Mouse (Mus musculus) spleen, adult 2 months (tissue): ENCODE data around the gene Olfr869.

ENCODE experiments used
- CTCF ChIP-seq: fragments of 200-500 bp; IDR thresholded peaks from 2 replicates; pipeline ENCODE4 v1.5.1; 2011; ENCODE audit warnings: mild to moderate bottlenecking, inconsistent platforms; ENCODE audit not compliant: insufficient read depth, insufficient read length, insufficient replicate concordance; ENCODE audit errors: extremely low read depth
- POLR2A ChIP-seq: fragments of 200-500 bp; IDR thresholded peaks from 2 replicates; pipeline ENCODE4 v1.6.1; 2011; ENCODE audit warnings: low read depth, low read length, inconsistent platforms

DNA sequence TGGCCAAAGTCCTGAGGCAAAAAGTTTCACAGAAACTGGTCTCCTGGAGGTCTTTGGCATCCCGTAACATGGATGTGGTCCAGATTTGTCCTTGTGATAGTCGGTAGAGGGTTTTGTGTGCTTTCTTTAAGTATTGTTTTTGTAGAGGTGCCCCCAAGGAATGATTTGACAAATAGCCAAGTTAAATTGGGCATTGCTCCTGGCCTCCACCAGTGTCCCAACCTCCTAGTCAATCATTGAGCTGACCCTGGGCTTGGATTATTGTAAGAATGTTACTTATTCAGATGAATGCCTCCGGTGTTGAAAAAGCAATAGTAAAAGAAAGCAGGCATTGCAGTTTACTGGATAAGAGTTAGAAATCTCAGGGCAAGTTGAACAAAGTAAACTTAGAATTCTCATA lies 20.9 kb downstream of the Olfr869 start:
- TF ChIP-seq CTCF (no peak), POLR2A (no peak)
